Mouse (Mus musculus) adrenal gland (tissue): ENCODE data around the gene Rpa2.
"Not testable (repeated sequence)": the region's sequence is repeated elsewhere in the genome, so short reads cannot be mapped to it uniquely, and the experiment has no call there.

ENCODE experiments used
- intact Hi-C: fragments of 180-260 bp; cut with DNase I; formaldehyde crosslinking; loops from one replicate; pipeline ENCODE4 v1.15.1; 2025
- long read RNA-seq, 2 experiments: library from polyadenylated mRNA; unstranded; transcript quantifications; one replicate each; pipeline ENCODE4 v2.0.0; 2020; ENCODE audit warnings: borderline replicate concordance in 1 of 2; ENCODE audit not compliant: insufficient replicate concordance in 1 of 2

Gene Rpa2
- long read RNA-seq, experiment 1, transcript Rpa2-201 (9 exons, 1,813 nt) = major isoform, 18 of 19 reads
- long read RNA-seq, experiment 1, partial matches to known transcripts = 1 of 19 reads
- long read RNA-seq, experiment 1, other reads (novel, unspliced or antisense) = 0 of 19 reads
- long read RNA-seq, experiment 2, transcript Rpa2-201 (9 exons, 1,813 nt) = major isoform, 34 of 35 reads
- long read RNA-seq, experiment 2, partial matches to known transcripts = 0 of 35 reads
- long read RNA-seq, experiment 2, other reads (novel, unspliced or antisense) = 0 of 35 reads

DNA sequence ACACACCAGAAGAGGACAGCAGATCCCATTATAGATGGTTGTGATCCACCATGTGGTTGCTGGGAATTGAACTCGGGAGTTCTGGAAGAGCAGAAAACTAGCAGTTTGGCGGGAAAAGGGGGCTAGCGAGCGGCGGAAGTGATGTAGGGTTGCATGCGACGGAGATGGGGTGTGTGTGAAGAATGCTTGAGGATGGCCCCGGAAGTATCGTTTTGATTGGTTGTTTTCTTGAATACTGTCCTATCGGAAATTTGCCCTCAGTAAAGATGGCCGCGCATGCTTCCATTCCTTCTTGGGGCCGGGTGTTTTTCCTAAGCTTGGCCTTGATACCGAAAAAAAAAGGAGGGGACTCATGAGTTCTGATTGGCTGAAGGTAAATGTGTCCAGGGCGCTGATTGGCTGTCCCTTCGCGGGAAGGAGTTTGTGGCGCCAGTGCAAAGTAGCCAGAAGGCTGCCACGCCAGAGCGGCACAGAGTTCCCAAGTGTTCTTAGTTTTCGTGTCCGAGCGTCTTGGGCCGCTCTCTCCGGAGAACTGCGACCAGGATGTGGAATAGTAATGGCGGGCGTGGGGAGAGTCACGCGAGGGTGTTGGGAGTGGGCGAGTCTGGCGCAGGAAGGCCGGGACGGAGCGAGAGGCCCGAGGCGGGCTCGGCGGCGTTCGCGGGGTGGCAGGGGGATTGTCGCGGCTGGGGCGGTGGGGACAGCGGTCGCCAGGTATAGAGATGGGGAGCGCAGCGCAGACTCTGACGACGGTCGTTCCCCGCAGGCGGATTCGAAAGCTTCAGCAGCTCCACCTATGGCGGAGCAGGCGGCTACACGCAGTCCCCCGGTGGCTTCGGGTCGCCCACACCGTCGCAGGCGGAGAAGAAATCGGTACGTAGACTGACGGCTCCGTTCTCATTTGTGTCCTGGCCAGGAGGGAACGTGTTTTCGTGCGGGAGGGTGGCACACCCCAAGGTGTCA is at the start of gene Rpa2:
Gene Rpa2 (plus strand): TSS at position 419 of the 963 bp plus-strand sequence.
- intact Hi-C loops = loop anchor here (5.0 kb wide), 1 partner anchor 154 kb away; the partner anchor contains the start of gene Fam76a

- intact Hi-C loops = no loop called here
Observed at GRCm38 (mm10) chr4:132728233-132728632, 39.9 kb upstream of the Rpa2 start.

DNA sequence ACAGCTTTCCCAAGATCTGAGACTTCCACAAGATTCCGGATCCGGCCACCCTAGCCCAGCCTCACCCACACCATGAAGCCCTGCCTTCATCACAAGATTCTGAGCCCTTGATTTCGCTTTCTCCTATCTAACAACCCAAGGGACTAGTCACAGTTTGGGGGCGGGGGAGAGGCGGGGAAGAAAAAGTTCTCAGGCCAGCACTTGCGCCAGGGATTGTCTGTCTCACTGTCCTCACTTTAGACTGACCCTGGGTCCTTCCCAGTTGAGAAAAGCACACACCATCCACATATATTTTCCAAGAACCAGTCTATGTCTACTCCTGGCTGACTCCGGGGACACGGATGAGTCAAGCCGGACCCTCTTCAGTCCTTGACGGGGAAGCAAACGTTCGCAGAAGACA is 36.5 kb upstream of the Rpa2 start:
- intact Hi-C loops = no loop called here

DNA sequence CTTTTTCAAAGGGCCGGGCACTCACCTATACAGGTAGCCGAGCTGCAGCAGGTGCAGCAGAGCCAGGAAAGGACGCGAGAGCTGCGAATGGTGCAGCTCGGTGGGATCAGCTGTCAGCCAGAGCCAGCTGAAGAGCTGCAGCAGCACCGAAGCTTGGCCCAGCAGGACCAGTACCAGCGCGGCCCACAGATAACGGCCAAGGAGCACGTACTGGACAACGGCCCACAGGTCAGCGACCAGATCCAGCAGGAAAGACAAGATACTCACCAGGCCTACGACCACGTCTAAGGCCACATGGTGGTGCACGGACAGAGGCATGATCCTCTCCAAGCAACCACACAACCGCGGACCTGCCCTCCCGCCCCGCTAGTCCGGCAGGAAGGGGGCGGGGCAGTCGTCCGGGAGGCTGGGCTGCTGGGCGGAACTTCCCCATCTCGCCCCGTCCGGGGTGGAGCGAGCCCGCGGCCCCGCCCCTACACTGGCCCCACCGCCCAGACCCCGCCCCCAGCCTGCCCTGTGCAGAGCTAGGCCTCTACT is 35.9 kb upstream of the Rpa2 start, which contains the start of gene Xkr8:
Gene Xkr8 (minus strand): TSS at position 399 of the 537 bp plus-strand sequence.
- intact Hi-C loops = no loop called here

DNA sequence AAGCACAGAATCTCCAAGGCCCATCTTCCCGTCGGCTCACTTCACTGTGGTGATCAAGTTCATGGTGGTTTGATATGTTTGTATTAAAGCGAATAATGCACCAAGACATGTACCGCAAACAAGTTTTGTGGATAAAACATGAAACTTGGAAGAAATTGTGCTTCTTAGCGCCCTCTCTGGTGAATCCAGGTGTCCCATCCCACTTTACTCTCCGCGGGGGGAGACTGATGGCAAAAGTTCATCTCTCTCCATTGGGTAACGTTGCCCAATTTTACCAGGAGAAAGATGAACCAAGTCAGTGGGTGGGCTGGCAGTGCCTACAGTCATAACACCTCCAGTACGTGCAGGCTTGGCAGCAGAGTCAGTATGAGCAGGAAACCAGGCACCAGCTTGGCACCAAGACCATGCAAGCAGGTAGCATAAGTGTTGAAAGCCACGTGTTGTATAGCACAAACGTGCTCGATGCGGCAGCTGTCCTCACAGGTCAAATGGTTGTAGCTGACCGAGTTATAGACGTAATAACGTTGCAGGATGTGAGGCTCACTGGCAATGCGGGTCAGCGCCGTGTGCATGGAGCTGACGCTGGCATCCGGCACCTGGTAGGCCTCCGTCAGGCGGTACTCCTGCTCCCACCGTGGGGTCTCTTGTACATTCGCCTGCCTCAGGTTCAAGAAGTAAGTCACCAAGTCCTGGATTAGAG is 34.9 kb upstream of the Rpa2 start:
- intact Hi-C loops = no loop called here

DNA sequence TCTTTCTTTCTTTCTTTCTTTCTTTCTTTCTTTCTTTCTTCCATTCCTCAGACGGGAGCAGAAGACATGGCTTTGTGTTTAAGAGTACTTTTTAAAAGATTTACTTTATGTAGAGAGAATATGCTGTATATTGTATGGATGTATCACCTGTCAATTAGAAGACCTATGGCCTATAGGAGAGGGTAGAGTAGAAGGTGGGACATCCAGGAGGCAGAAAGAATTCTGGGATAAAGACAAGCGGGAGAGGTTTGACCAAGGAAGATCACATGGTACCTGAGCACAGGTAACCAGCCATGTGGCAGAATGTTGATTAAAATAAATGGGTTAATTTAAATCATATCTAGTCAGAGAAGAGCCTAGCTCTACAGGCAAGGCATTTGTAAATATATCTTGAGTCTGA is 33.4 kb upstream of the Rpa2 start:
- intact Hi-C loops = no loop called here

DNA sequence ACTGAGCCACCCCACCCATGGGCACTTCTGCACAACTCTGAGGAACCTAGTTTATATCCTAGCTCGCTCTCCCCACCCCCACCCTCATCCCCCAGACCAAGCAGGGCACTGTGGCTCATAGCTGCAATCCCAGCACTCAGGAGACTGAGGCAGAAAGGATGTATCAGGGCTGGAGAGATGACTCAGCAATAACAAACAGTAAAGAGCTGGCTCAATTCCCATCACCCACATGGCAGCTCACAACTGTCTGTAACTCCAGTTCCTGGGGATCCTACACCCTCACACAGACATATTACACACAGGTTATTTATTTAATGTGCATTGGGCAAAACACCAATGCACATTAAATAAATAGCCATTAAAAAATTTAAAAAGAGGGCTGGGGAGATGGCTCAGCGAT is 32.7 kb upstream of the Rpa2 start:
- intact Hi-C loops = no loop called here

DNA sequence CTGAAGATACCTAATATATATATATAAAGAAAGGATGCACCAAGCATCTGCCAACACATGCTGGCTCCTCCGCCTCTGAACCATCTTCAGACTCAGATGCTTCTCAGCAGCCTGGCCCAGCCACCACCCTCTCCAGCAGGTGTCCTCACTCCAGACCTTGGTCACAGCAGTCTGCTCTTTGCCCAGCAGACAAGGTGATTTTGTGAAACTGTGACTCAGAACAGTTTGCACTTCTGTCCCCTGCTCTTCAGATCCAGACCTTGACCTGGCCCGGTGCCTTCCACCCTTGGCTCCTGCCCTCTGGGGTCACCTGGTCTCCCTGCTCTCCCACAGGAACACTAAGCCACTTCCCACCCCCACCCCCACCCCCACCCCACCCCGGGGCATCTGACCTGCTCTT is 32.2 kb upstream of the Rpa2 start:
- intact Hi-C loops = no loop called here

- intact Hi-C loops = not testable (repeated sequence)
Observed at GRCm38 (mm10) chr4:132737154-132737553, 31.0 kb upstream of the Rpa2 start.

DNA sequence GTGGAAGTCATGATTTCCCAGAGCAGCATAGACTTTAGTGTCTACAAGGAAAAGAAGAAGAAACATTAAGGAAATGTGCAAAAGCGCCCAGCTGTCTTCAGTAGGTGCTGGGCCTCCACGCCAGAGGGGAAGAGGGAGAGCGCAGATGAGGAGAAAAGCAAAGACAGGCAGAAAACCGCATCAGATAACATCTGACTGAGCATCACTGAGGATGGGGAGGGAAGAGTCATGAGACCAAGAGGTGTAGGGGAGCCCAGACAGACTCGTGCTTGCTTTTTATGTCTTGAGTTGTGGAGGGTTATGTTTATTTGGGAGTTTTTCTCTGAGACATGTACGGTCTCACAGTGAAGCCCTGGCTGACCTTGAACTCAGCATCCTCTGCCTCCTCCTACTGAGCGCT is 26.6 kb upstream of the Rpa2 start:
- intact Hi-C loops = no loop called here

DNA sequence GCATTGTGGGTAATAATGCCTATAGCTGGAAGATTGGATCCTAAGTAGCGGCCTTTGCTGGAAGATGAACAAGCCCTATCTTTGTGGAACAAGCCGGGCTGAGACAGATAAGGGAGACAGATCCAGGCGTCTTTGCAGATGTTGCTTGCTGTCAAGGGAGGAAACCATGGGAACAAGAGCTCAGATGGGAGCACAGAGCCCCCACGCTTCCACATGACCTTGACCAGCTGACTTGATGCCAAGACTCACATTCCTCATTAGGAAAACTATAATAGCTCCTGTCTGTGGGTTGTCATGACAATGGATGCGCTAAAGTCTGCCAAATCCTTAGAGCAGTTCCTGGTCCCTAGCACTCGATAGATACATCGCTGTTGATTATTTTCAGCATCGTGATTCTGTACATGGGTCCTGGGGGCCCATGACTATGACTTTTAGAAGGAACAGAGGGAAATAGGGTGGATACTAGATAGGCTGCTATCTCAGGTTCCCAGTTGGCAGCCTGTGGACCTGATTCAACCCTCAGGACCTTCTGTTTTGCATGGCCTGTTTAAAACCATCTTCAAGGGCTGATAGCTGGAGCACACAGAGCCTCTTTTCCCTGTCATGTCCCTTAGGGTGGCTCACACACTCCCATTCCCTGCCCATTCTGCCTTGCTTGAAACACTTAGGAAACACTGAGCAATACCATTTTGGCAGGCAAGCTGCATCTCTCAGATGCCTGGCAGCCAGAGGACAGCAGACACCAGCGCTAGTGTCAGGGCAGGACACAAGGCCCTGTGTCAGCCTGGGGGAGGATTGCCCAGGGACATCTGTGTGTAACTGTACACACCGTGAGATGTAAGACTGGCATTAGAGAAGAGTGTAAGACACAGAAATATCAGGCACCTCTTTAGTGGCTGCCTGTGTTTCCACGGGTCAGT is 23.9 kb upstream of the Rpa2 start:
- intact Hi-C loops = no loop called here

DNA sequence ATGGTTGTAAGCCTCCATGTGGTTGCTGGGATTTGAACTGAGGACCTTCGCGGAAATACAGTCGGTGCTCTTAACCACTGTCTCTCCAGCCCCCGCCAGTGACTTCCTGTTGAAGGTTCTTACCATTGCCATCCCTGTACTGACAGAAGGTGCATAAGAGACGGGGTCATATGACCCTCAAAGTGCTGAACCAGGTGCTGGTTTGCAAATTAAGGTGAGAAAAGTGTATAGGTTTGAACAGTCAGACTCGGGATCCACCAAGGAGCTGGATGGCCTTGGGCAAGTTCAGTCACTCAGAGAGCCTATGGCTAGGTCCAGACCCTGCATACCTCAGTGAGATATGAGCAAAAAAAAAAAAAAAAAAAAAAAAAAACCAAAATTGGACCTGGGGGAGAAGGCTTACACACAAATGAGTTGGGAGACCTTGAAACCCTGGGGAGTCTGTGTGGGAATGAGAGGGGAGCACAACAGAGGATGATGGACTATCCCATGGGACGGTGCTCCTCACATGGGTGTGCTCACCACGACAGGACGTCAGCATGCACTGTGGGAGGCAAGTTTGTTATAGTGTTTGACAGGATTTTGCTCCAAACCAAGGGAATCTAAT is 21.1 kb upstream of the Rpa2 start:
- intact Hi-C loops = no loop called here

DNA sequence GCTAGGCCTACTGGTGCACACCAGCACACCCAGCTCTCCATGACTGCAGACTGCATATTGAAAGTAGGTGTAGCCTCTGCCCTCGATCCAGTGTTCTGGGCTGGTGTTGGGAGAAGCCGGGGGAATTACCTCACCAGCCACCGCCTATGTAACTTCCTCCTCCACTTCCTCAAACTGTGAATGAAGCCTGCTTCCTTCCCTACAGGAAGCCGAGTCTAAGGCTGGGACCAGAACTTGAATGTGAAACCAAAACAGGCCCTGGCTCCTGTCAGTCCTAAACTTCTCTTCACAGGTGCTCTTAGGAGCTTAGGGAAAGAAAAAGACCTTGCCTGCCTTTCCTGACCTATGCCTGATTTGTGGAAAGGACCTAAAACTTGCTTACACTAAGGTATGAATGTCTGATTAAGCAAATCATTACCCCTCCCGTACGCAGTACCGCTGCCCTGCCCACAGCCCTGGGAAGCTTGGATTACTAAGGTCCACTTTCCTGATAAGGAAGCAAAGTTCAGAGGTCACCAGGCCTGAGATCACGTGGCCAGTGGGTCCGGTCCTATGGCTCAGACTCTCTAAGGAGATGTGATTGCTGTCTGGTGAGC is 20.4 kb upstream of the Rpa2 start:
- intact Hi-C loops = no loop called here

- intact Hi-C loops = no loop called here
Observed at GRCm38 (mm10) chr4:132748778-132749177, 19.4 kb upstream of the Rpa2 start.

GRCm38 (mm10) chr4:132749258-132749982 is 18.7 kb upstream of the Rpa2 start:
- intact Hi-C loops = no loop called here

GRCm38 (mm10) chr4:132752992-132753391 is 15.1 kb upstream of the Rpa2 start:
- intact Hi-C loops = no loop called here

- intact Hi-C loops = no loop called here
Observed at GRCm38 (mm10) chr4:132756974-132757373, 11.2 kb upstream of the Rpa2 start, which contains the start of gene Smpdl3b. Smpdl3b (minus strand) TSS chr4:132757252.

GRCm38 (mm10) chr4:132757633-132758351 is 10.3 kb upstream of the Rpa2 start:
- intact Hi-C loops = no loop called here
